Mouse (Mus musculus): Measurements from ENCODE around the gene Mecom.

The Mecom gene

DNA sequence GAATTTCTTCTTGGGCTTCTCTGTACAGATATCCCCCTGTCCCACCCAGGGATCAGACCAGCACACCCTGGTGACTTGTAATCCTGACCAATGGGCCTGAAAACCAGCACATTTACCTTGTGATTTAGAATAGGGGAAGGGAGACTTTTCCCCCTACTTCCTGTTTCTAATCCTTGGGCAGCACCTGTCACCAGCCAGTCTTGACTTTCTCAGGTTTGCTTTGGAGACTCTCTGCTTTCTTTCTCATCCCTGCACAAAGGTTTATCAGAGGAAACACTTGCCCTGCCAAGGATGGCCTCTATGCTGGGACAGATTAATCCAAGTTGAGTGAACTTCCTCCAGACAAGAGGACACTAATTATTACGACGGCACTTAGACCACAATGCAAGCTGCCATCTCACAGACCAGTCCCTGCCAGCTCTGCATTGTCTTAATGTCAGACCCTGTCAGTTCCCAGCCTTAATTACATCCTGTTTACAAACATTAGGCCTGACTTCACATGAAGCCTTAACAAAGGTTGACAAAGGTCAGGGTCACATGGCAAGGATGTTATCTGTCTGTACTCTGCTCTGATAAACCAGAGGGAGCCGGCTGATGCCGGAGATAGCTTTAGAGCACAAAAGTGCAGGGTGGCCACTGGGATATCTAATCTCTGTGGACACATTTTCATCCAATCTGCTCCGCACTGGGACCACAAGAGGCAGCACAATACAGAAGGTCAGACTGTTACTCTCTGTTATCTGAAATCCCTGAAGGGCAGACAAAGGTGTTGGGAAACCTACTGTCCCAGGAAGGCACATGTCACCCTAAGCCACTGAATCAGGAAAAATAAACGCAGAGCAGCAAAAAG is 193.7 kb downstream of the Mecom start:
- DNase-seq (ENCODE audit: low spot score in 2 of 2) = no peak

DNA sequence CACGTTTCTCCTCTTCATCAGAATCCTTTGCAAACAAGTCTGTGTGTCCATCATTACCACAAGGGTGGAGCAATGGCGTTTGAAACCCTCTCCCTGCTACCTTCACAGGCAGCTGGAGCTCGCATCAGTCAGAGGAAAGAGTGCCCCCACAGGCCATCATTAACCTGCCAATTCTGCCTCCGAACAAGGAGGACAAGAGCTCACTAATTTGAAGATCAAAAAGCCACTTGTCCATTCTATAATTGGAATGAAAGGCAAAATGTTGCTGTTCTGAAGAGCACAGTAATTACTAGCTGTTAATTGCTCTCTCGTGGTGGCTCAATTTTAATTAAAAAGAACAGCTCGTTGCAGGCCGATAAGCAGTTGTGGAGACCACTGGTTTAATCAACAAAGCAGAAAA is 198.5 kb downstream of the Mecom start:
- DNase-seq (ENCODE audit: low spot score in 2 of 2) = no peak

DNA sequence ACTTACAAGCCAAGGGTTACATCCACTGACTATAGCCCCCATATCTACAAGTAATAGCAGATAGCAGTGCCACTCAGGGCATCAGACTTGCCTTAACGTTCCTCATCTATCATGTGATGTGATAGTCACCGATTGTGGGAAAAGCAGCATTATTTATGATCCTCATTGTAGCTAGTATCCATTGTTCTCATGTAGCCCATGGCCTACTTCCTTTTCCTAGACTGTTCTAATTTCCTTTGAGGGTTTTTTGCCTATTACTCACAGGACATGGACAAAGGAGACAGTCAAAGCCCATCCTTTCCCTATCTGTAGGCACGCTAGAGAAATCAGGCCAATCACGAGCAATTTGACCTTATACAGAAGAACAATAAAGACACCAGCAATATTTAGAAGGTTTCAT is 203.7 kb downstream of the Mecom start:
- no peak for DNase-seq (ENCODE audit: low spot score in 2 of 2)

DNA sequence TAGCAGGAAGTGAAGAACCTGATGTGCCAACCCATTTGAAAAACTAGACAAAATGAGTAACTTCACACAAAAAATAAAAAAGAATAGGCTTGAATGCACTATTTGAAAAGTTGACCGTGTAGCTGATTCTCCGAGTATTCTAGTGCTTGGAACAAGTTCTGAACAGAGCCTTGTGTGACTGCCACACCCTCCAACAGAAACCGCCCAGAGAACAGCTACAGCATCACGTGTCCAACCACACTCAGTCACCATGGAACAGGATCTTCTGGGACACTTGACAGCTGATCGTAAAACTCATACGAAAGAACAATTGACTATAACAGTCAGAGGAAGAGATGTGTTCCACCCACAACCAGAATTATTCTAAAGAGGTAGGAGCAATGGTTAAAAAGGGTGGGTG is 215.5 kb downstream of the Mecom start:
- no peak for DNase-seq (ENCODE audit: low spot score in 2 of 2)

DNA sequence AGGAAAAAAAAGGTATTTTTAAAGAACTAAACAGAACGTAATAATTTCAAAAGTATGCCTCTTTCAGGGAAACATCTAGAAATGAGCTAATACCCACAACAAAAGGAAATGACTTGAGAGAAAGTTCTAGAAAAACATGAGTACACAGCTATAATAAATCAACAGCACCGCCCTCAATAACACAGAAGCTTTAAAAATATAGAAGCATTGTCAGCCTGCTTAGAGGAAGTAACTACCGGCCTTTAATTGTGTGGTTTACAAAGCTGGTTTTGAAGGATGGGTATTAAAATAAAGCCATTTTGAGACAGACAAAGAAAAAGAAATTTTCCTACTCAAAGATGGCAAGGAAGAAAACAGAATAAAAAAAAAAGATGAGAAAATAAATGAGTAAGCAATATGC is 217.3 kb downstream of the Mecom start:
- no peak for DNase-seq (ENCODE audit: low spot score in 2 of 2)

DNA sequence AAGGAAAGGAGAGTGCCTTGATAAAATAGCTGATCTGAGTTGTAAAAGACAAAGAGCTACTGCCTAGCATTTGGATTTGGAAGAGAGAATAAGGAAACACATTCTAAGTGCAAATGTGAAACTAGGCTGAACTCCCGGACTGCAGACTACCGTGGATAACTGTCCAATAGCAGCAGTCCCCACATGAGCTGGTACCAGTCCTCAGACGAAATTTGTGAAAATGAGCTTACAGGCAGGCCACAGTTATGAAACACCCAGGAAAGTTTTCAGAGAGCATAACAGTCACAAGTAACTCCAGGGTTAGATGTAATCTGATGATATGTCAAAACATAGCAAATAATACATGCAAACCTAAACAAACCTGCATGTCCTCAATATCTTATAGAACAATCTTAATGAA is 217.8 kb downstream of the Mecom start:
- DNase-seq (ENCODE audit: low spot score in 2 of 2) = no peak

DNA sequence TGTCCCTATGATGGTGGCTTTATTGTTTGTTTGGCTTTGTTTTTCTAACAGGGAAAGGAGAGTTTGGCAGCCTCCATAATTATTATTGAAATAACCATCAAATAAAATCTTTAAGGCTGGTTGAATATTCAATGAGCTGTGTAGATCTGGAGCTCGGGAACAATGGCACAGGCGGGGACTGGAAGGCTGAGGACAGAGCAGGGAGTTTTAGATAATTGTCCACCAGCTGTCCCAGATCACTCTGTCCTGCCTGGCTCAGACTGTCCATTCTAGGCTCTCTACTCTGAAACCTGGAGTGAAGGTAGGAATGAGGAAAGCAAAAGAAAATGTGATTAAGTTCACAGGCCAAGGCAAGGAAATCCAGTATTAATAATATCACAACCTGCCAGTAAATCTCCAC is 232.9 kb downstream of the Mecom start:
- no peak for DNase-seq (ENCODE audit: low spot score in 2 of 2)

DNA sequence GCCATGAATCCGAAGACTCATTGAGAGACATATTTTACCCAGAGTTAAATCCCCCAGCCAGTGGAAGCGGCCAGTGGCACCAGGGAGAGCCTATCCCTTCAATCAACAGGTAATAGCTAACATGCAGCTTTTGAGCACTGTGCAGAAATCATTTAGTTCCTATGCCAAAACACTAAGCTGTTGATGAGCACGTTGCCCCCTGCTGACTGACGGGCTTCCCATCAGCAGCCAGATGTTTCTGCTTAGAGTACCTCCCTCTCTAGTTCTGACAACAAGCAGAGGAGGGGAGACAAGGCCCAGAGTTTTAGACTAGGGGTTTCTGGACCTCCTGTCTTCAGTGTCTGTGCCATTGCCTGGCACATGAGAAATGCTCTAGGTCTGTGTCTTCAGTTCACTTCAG is 239.7 kb downstream of the Mecom start:
- DNase-seq (ENCODE audit: low spot score in 2 of 2) = no peak

DNA sequence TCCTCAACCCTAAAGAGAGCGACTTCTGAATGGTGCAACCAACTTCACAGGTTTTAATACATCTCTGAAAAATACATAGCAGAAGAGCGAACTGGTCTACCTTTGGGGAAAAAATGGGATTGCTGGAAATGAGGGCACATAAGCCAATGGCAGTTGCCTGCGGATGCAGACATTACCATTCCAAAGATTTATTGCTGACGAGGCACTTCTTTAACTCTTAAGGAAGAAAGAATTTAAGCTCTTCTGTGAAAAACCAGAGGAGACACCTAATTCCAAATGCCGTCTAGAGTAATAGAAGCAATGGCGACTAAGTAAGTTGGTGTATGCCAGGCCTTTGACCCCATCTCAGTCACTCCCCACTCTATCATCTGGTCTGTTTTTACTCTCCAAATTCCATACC is 240.2 kb downstream of the Mecom start:
- no peak for DNase-seq (ENCODE audit: low spot score in 2 of 2)

DNA sequence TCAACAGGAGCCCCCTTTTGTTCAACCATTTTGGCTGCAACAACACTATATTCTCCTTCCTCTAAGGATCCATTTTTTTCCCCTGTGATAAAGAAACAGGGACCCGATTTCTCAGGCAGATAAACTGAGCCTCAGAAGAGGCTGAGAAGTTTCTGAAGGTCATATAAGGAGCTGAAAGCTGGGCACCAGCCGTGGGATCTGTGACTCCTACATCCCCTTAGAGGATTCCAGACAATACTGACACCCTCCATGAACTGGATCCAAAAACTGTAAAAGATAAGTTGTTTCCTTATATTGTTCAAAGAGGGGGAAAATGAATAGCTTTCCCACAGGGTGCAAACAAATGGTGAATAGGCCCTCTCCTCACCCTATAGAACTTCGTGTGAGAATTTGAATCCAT is 241.7 kb downstream of the Mecom start:
- DNase-seq (ENCODE audit: low spot score in 2 of 2) = no peak

DNA sequence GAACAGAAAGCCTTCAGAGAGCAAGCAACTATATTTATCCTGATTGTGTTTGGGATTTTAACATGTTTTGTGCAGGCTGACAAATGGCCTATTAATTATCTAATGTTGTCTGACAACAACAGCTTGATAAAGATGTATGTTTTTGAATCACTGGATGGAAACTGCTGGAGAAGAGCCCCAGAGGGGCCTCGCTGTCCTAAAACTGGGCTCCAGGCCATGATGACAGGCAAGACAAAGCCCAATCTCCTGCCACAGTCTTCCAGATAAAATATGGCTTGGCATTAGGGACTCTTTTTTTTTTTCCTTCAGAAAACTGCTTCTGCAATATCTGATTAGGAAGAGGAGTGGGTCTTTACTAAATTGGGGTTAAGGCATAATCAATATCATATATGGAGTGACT is 248.3 kb downstream of the Mecom start:
- no peak for DNase-seq (ENCODE audit: low spot score in 2 of 2)

DNA sequence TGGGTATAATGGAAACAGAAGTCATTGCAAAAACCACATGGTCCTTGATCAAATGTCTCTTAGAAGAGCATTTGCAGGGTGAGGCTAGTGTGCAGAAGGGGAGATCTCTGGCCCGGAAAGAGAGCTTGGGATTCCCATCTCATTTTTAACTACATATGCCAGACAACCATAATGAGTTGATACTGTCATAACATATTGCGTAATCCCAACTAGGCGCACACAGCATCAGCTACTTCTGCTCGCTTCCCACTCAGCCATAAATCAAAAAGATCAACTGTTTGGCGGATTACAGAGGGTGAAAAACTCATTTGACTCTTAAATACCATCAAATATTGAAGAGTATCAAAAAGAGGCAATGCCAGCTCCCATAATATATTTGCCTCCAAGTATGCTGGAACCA is 253.4 kb downstream of the Mecom start:
- no peak for DNase-seq (ENCODE audit: low spot score in 2 of 2)

DNA sequence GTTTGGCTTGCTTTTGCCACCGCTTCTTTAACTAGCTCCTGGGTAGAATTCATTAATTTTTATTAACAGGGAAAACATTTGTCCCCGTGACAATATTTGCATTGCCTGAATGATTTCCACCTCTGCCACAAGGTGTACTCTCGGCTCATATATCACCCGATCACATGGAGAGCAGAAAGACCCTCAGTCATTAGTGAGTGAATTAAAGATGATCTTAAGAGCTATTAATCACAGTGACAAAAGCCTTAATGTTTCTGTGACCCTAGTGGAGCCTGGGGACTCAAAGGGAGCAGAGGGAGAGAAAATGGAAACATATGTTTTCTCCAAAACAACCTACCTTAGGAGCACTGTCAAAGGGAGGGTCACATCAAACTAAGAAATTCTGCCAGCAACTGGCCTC is 261.3 kb downstream of the Mecom start:
- DNase-seq (ENCODE audit: low spot score in 2 of 2) = no peak

DNA sequence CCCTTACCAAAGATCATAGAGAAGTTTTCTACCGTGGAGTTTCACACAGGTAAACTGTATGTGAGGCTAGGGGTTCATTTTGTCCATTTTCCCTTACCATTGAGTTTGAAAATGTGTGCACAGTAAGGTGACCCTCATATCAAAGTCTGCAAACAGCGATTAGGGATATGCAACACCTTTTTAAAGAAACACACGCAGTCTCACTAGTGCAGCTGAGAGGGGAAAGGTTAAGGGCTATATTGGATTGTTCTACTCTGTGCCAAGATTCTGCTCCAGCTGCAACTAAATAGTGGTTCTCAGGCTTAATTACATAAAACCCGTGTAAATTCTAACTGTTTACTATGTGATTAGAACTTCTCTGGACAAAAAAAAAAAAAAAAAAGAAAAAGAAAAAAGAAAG is 263.7 kb downstream of the Mecom start:
- DNase-seq (ENCODE audit: low spot score in 2 of 2) = no peak

DNA sequence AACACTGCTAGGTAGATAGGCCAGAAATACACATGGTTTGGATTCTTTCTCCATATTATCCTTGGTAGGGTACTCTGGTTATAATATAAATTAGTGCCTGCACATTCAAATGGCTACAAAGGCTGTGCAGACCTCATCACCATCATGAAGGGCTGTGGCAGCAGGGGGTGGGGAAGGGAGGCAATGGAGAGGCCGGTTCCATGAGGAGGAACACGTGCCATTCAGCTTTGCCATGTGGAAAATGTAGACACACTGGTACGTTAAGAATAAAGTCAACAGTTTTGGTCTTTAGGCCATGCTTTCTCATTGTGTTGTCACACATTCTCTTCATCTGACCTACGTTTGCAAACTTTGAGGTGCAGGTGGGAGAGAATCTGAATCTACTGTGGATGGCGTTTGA is 264.2 kb downstream of the Mecom start:
- DNase-seq (ENCODE audit: low spot score in 2 of 2) = no peak

DNA sequence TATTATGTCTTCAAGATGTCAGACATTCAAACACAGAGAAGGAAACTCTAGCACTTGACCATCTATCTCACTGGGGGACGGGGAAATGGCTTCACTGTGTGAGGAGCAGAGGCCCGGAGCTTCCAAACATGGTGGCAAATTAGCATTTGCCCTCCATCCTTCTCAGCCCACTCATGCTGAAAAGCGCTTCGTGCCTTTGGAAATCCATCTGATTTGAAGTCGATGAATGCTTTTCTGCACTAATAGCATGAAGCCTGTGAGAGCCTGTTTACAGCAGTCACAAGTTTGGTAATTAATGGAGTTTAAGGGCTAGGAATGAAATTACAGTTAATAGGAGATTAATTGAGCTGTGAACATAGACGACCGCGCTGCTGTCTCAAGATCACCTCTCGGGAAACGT is 270.2 kb downstream of the Mecom start:
- DNase-seq (ENCODE audit: low spot score in 2 of 2) = no peak

DNA sequence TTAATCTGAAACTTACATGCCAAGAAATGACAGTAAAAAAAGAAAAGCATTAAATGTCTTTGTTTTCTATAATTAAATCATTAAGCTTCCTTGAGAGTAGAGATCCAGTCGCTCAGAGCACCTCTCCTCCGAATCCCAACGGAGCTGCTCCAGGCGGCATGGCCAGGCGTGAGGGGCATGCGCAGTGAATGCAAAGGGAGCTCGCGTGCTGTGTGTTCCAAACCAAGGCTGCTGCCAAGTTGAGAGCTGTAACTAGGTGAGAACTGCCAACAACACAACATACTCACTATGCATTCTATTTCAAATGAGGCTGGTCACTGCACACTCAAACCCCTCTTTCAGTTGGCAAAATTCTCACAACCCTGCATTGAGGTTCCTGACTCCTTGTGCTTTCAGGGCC is 271.7 kb downstream of the Mecom start:
- DNase-seq (ENCODE audit: low spot score in 2 of 2) = peak; percentile 23 to 26

DNA sequence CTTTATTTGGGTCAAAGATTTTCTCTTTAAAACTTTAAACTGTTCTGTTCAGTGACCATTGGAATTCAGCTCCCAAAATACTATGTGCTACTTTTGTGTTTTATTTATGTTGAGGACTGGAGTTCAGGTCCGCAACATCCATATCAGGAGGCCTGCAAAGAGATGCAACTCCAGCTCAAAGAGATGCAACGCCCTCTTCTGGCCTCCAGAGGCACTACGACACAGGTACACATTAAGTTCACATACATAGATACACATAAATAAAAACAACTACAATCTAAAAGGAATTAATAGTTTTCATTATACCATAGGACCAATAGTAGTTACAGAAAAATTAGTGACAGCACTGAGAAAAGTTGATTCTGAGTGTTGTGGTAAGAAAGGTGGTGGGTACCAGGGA is 278.6 kb downstream of the Mecom start:
- DNase-seq (ENCODE audit: low spot score in 2 of 2) = no peak

DNA sequence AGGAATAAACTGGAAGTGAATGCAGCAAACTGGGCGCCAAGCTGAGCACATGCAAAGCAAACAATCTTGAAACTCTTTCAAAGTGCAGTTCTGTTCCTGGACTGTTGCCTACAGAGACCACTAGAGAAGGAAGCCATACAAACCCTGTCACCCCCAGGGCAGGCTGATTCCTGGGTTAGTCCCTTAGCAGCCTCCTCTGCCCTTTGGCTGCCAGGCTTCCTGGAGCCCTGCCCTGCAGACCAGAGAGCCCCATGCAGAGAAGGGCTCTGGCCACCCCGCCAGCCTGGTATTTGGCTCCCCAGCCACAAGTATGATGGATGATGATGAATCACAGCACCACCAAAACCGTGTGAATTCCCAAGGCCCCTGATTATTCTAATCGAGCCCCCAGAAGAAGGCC is 286.9 kb downstream of the Mecom start:
- no peak for DNase-seq (ENCODE audit: low spot score in 2 of 2)

DNA sequence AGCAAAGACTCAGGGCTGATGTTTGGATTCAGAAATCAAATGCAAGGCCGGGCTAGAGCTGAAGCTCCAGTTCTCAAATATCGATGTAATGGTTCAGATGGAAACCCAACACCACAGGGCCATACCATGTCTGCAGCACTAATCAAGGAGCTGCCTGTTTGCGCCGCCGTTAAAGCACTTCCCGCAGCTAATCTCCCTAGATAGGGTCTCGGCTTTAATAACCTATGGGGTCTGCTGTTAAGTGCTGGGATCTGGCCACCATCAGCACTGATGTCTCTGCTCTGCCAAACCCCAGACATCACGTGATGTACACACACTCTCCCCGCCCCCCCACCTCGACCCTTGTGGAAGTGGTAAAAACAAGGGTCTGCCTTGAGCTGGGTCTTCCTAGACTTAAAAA is 289.4 kb downstream of the Mecom start:
- no peak for DNase-seq (ENCODE audit: low spot score in 2 of 2)

DNA sequence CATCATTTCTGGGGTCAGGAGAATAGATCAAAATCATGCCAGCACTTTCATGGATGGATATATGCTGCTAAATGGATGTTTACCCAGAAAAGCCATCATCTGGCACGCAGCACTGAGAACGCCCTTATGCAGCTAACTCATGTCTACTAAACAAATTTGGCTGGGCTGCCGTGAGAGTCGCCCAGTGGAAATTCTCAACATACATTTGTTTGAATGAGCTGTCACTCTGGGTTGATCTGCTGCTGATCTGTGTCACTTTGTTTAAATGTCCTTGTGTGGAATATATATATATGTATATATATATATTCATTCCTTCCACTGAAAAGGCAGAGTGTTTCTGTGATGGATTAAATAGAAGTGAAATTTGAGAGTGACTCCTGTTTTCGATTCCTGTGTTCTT is 290.0 kb downstream of the Mecom start:
- DNase-seq (ENCODE audit: low spot score in 2 of 2) = no peak

DNA sequence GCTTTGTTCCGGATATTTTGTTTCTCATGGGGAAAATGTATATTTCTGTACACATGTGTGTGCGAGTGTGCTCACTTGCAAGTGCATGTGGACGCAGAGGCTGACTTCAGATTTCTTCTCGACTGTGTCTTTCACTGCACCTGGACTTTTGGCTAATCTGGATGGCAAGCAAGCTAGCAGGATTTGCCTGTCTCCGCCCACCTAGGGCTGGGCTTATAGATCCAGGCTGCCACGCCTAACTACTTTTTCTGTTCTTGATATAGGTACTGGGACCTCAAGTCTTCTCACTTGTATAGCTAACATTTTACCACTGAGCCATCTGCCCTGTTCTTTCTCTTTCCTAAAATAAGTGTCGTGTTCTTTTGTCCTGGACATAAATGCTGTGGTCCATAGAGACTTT is 290.9 kb downstream of the Mecom start:
- DNase-seq (ENCODE audit: low spot score in 2 of 2) = no peak

DNA sequence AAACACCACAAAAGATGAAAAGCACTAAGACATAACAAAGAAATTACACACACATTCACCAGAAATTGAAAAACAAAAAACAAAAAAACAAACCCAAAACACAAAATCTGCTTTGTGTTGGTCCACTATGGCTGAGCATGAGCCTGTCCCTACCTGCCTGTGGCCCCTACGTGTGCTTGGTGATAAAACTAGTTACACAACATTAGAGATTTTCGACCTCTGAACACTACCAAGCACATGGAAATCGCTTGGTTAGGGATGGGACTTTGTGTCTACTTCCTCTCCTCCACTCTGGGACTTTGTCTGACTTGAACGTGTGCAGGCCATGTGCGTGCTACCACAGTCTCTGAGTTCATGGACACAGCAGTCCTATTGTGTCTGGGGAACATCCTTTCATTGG is 292.0 kb downstream of the Mecom start:
- DNase-seq (ENCODE audit: low spot score in 2 of 2) = no peak

DNA sequence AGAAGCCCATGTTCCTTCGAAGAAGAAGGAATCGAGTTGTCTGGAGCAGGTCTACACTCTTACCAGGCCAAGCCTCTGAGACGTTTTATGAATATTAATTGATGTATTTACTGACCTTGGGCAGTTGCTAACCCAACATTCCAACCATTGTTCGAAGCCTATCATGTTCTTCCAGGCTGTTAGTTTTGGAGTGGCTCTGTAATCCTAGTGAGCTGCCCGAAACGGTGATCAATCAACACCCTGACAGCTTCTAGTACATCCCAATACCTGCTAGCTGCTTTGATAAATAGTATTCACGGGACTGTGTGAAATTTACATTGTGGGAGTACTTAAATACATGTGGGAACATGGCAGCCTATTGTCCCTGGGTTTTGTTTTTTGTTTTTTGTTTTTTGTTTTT is 293.4 kb downstream of the Mecom start:
- DNase-seq (ENCODE audit: low spot score in 2 of 2) = no peak
